Mouse (Mus musculus) gastrocnemius, postnatal 10 days (tissue): ENCODE results near the gene Apobr. TPM values are rescaled to one million over a fixed set of nuclear protein-coding genes. Genes with fewer than 3 reads are reported as not detected.

Source experiments
- microRNA-seq, 2 experiments: library from miRNA; unstranded; fragments of <30 nt; microRNA quantifications; one replicate each; pipeline ENCODE4 v1.2.0; 2021
- total RNA-seq, 2 experiments: library from RNA; stranded (reverse); gene quantifications; 2 replicates each; pipeline ENCODE4 v1.2.3; 2021

Apobr gene
- total RNA-seq, 2 experiments from 2014 or later, result 0.59 to 1.0 TPM

Small RNAs within 50 kb of the gene (microRNA-seq; reads per million reads assigned to microRNA genes)
- gene Mir7059, result 0.50 to 0.95 reads per million in 2 experiments

Other genes with a start within 250 kb of the Apobr start
- gene Lat, start 215.4 kb upstream of the Apobr start, total RNA-seq, result 1 to 10 TPM in 1 of 2 experiments, under 1 TPM in 1; 0.42 to 1.1 TPM
- gene Spns1, start 207.5 kb upstream of the Apobr start, total RNA-seq, result 10 to 100 TPM; 25.1 to 28.0 TPM
- 1 to 10 TPM; 3.1 to 3.2 TPM for gene Nfatc2ip, start 188.2 kb upstream of the Apobr start, total RNA-seq
- under 1 TPM; 0.35 to 0.72 TPM for gene Cd19, start 170.1 kb upstream of the Apobr start, total RNA-seq
- 10 to 100 TPM; 11.4 to 15.2 TPM for gene Rabep2, start 156.2 kb upstream of the Apobr start, total RNA-seq
- gene Atp2a1, start 121.8 kb upstream of the Apobr start, total RNA-seq, result over 10,000 TPM; 11,325 to 12,607 TPM
- gene Sh2b1, start 109.5 kb upstream of the Apobr start, total RNA-seq, result 10 to 100 TPM; 52.0 to 53.7 TPM
- 100 to 1,000 TPM in 1 of 2 experiments, 10 to 100 TPM in 1; 99.0 to 114 TPM for gene Tufm, start 97.6 kb upstream of the Apobr start, total RNA-seq
- gene Atxn2l, start 81.5 kb upstream of the Apobr start, total RNA-seq, result 10 to 100 TPM; 33.6 to 45.6 TPM
- gene Eif3c, start 18.5 kb upstream of the Apobr start, total RNA-seq, result 100 to 1,000 TPM; 147 to 153 TPM
- gene Cln3, start 875 bp downstream of the Apobr start, total RNA-seq, result 10 to 100 TPM in 1 of 2 experiments, 1 to 10 TPM in 1; 6.3 to 14.3 TPM
- gene Il27, start 10.0 kb downstream of the Apobr start, total RNA-seq, result not detected
- 10 to 100 TPM; 19.0 to 25.3 TPM for gene Nupr1, start 45.9 kb downstream of the Apobr start, total RNA-seq
- 10 to 100 TPM; 21.9 to 22.9 TPM for gene Sgf29, start 64.4 kb downstream of the Apobr start, total RNA-seq
- gene Sult1a1, start 91.5 kb downstream of the Apobr start, total RNA-seq, result 10 to 100 TPM; 13.8 to 24.7 TPM
- gene Bola2, start 110.5 kb downstream of the Apobr start, total RNA-seq, result 10 to 100 TPM; 53.6 to 54.4 TPM
- gene Slx1b, start 110.8 kb downstream of the Apobr start, total RNA-seq, result 1 to 10 TPM; 4.2 to 6.1 TPM
- gene Coro1a, start 122.8 kb downstream of the Apobr start, total RNA-seq, result 1 to 10 TPM; 5.0 to 7.0 TPM
- gene Mapk3, start 174.7 kb downstream of the Apobr start, total RNA-seq, result 10 to 100 TPM; 43.7 to 54.7 TPM
- gene Gdpd3, start 181.4 kb downstream of the Apobr start, total RNA-seq, result 1 to 10 TPM; 1.0 to 4.0 TPM
- gene Ypel3, start 192.0 kb downstream of the Apobr start, total RNA-seq, result 10 to 100 TPM; 56.3 to 62.9 TPM
- gene Tbx6, start 196.5 kb downstream of the Apobr start, total RNA-seq, result under 1 TPM; 0.38 to 0.75 TPM
- gene Ppp4c, start 207.6 kb downstream of the Apobr start, total RNA-seq, result 10 to 100 TPM; 44.2 to 48.8 TPM
- gene Fam57b, start 212.7 kb downstream of the Apobr start, total RNA-seq, result 10 to 100 TPM; 10.3 to 10.5 TPM
- not detected for gene 4930451I11Rik, start 246.7 kb downstream of the Apobr start, total RNA-seq